Mouse (Mus musculus) brain, embryonic 14.5 days (tissue): ENCODE measurements at regions not wholly inside any gene's neighbourhood (a gene's known extent, or its start where the extent isn't known, plus 50 kb on each side); places are given as distances from the start of the nearest gene placed in this dataset.
"Not testable (repeated sequence)": the region's sequence is repeated elsewhere in the genome, so short reads cannot be mapped to it uniquely, and the experiment has no call there.

Experiments
- CTCF ChIP-seq: fragments of 200-500 bp; IDR thresholded peaks from 2 replicates; pipeline ENCODE4 v1.5.1; 2012; ENCODE audit warnings: inconsistent platforms, mild to moderate bottlenecking, moderate library complexity, borderline replicate concordance; ENCODE audit not compliant: insufficient read depth, insufficient read length; ENCODE audit errors: extremely low read depth
- POLR2A ChIP-seq: fragments of 200-500 bp; IDR thresholded peaks from 2 replicates; pipeline ENCODE4 v1.6.1; 2012; ENCODE audit warnings: mild to moderate bottlenecking, inconsistent platforms, borderline replicate concordance; ENCODE audit not compliant: poor library complexity, insufficient read depth, insufficient read length, severe bottlenecking; ENCODE audit errors: extremely low read depth

DNA sequence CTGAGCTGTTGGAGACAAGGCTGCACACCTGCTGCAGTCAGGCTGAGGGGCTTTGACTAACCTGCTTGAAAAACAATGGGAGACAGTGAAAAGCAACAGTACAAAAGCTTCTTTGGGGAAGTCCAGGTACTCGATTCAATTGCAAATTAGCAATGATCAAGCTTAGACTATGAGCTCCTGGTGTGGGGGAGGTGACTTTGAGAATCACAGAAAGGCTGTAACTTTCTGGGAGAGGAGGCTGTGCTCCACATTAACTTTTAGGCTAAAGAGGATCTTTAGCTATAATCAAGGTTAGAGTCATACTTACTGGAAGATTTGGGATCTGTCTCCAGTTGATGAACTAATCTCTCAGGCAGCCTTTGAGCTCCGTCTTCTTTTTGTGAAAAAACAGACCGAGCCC, 303.4 kb downstream of the Gm6685 start:
- TF ChIP-seq POLR2A, CTCF: not testable (repeated sequence)
